Mouse (Mus musculus): ENCODE measurements around the gene Phox2b.

The Phox2b gene

DNA sequence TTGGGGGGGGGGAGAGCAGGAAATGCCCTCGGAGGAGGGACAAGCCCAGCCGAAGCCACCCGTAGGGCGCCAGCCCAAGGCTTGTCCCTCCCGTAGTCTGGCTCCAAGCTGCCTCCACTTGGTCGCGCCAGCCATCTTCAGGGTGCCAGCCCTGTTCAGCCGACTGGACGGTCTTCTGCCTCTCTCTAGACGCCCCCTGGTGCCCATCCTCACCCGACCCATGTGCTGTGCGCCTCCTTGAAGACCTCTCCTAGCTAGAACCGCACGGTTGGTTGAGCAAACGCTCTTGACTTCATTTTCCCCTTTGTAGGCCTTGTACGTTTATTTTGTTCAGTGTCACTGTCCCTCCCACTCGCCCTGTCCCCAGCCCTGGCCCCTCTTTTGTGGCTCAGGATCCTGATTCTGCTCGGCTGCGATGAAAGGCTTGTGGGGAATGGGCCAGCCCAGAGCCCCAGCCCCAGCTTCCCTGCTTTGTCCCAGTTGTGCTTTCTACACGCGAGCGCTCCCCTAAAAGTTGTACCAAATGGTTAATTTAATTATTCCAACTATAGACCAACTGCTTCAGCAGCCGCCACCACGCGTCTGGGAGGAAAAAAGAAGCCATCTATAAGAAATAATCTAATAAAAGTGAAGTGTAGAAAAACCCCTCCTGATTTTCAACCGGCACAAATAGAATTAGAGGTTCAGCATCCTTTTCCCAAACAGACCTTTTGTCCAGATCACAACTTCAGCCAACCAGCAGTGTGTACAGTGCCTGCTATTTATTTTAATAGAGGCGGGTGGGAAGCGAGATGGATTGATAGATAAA, 2.9 kb upstream of the Phox2b start:
- TF ChIP-seq NANOG (IDR thresholded peaks at IDR 0.05; ENCODE audit: borderline replicate concordance, low read length): no peak
- TF ChIP-seq CTCF (conservative IDR thresholded peaks at IDR 0.05; ENCODE audit: low read length): no peak; the same call in 1 of the 2 replicates
- no peak for TF ChIP-seq POU5F1 (IDR thresholded peaks at IDR 0.05; ENCODE audit: borderline replicate concordance, low read length)
- Histone ChIP-seq H3K36me3 (ENCODE audit: insufficient read depth, low read length) (no peaks in the 10 kb centered on the region), H3K9me3 (ENCODE audit: low read length) (peaks cover 7% of the 10 kb centered on the region), H3K27me3 (ENCODE audit: insufficient read depth, low read length) (peaks cover 97% of the 10 kb centered on the region), H3K4me1 (replicated peaks; ENCODE audit: low read depth, low read length) (peaks cover 65% of the 10 kb centered on the region), H3K4me3 (replicated peaks; ENCODE audit: low read length) (no peak overlapping the region)

DNA sequence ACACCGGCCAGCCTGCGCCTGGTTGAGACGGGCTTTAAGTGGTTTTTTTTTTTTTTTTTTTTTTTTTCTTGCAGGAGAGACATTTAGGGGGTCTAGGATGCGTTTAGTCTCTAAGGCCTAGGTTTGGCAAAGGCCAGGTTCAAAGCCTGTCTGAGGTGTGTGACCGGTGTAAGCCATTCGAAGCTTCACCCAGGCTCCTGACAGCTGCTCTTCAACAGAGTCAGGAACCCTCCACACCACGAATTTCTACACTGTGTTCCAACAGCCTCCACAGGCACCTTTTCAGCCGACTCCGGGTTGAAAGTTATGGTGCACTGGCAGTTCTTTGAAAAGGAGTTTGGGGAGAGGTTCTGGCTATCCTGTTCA, 2.3 kb upstream of the Phox2b start:
- no peak overlapping the region for H3K4me3 ChIP-seq (replicated peaks; ENCODE audit: low read length)
- TF ChIP-seq NANOG (IDR thresholded peaks at IDR 0.05; ENCODE audit: borderline replicate concordance, low read length) (no peak), POU5F1 (IDR thresholded peaks at IDR 0.05; ENCODE audit: borderline replicate concordance, low read length) (no peak), CTCF (conservative IDR thresholded peaks at IDR 0.05; ENCODE audit: low read length) (no peak)
- H3K9me3 ChIP-seq (ENCODE audit: low read length): 0 out of 2 replicates have a peak, but pooled peaks cover under 1% of the 10 kb centered on the region
- peaks cover 96% of the 10 kb centered on the region for H3K27me3 ChIP-seq (ENCODE audit: insufficient read depth, low read length)
- peaks cover 66% of the 10 kb centered on the region for H3K4me1 ChIP-seq (replicated peaks; ENCODE audit: low read depth, low read length)
- no peaks in the 10 kb centered on the region for H3K36me3 ChIP-seq (ENCODE audit: insufficient read depth, low read length)

GRCm38 (mm10) chr5:67100564-67101394, 1.7 kb upstream of the Phox2b start:
- no peak for TF ChIP-seq POU5F1 (IDR thresholded peaks at IDR 0.05; ENCODE audit: borderline replicate concordance, low read length)
- TF ChIP-seq CTCF (conservative IDR thresholded peaks at IDR 0.05; ENCODE audit: low read length): no peak
- TF ChIP-seq NANOG (IDR thresholded peaks at IDR 0.05; ENCODE audit: borderline replicate concordance, low read length): no peak
- Histone ChIP-seq H3K27me3 (ENCODE audit: insufficient read depth, low read length) (peaks cover 95% of the 10 kb centered on the region), H3K4me3 (replicated peaks; ENCODE audit: low read length) (no peak overlapping the region), H3K36me3 (ENCODE audit: insufficient read depth, low read length) (no peaks in the 10 kb centered on the region), H3K9me3 (ENCODE audit: low read length) (no peaks in the 10 kb centered on the region), H3K4me1 (replicated peaks; ENCODE audit: low read depth, low read length) (peaks cover 61% of the 10 kb centered on the region)

DNA sequence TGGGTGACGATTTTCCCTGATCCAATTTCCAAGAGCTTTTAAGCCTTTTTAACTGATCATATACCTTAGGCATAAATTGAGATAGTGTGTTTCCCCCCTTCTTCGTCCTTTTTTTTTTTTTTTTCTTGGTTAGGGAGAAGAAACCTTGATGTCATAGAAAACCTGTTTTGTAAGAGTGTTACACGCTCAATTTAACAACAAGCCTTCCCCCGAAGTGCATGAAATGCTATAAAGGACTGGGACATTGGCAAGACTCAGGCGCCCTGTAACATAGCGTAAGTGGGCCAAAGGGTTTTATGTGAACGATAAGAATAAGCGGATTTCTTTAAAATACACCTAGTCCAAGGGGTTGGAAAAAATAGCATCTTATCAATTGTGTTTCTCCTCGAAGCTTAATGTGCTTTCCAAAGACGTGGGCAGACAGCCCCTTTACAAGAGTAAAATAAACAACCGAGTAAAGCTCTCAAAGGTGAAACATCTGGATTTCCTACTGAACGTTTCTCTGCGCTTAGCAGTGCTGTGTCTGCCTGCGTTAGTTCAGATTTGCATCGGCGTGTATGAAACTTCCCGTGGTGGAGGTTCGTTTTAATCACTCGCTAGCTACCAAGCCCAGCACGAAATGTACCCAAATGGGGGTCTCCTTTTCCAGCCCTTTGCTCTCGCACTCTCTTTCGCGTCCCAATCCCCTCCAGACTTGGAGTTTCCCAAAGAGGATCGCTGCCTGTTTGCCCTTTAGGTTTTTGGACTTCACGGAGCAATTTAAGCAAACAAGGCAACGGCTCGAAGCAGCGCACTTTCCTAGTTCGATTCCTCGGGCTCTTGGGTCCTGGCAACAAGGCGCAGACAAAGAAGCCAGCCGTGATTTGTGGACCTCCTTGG, 531 bp upstream of the Phox2b start:
- Histone ChIP-seq H3K4me3 (replicated peaks; ENCODE audit: low read length) (peak overlapping the region; percentile 32; the same call in 1 of the 2 replicates), H3K27me3 (ENCODE audit: insufficient read depth, low read length) (peaks cover 98% of the 10 kb centered on the region), H3K36me3 (ENCODE audit: insufficient read depth, low read length) (no peaks in the 10 kb centered on the region), H3K9me3 (ENCODE audit: low read length) (no peaks in the 10 kb centered on the region), H3K4me1 (replicated peaks; ENCODE audit: low read depth, low read length) (peaks cover 68% of the 10 kb centered on the region)
- TF ChIP-seq CTCF (conservative IDR thresholded peaks at IDR 0.05; ENCODE audit: low read length): no peak
- no peak for TF ChIP-seq NANOG (IDR thresholded peaks at IDR 0.05; ENCODE audit: borderline replicate concordance, low read length)
- no peak for TF ChIP-seq POU5F1 (IDR thresholded peaks at IDR 0.05; ENCODE audit: borderline replicate concordance, low read length)

- Histone ChIP-seq H3K27me3 (ENCODE audit: insufficient read depth, low read length) (peaks cover 96% of the 10 kb centered on the region), H3K9me3 (ENCODE audit: low read length) (no peaks in the 10 kb centered on the region), H3K36me3 (ENCODE audit: insufficient read depth, low read length) (no peaks in the 10 kb centered on the region), H3K4me3 (replicated peaks; ENCODE audit: low read length) (no peak overlapping the region), H3K4me1 (replicated peaks; ENCODE audit: low read depth, low read length) (peaks cover 82% of the 10 kb centered on the region)
- TF ChIP-seq NANOG (IDR thresholded peaks at IDR 0.05; ENCODE audit: borderline replicate concordance, low read length) (no peak), CTCF (conservative IDR thresholded peaks at IDR 0.05; ENCODE audit: low read length) (no peak), POU5F1 (IDR thresholded peaks at IDR 0.05; ENCODE audit: borderline replicate concordance, low read length) (no peak)
Measured at GRCm38 (mm10) chr5:67098051-67098732, 909 bp downstream of the Phox2b start.

- Histone ChIP-seq H3K4me1 (replicated peaks; ENCODE audit: low read depth, low read length) (peaks cover 80% of the 10 kb centered on the region), H3K4me3 (replicated peaks; ENCODE audit: low read length) (0 out of 2 replicates have a peak overlapping the region, but pooled peaks have one; percentile 13), H3K36me3 (ENCODE audit: insufficient read depth, low read length) (no peaks in the 10 kb centered on the region), H3K27me3 (ENCODE audit: insufficient read depth, low read length) (peaks cover 93% of the 10 kb centered on the region), H3K9me3 (ENCODE audit: low read length) (no peaks in the 10 kb centered on the region)
- TF ChIP-seq CTCF (conservative IDR thresholded peaks at IDR 0.05; ENCODE audit: low read length): no peak
- no peak for TF ChIP-seq POU5F1 (IDR thresholded peaks at IDR 0.05; ENCODE audit: borderline replicate concordance, low read length)
Measured at GRCm38 (mm10) chr5:67097106-67098050, 1.7 kb downstream of the Phox2b start.

DNA sequence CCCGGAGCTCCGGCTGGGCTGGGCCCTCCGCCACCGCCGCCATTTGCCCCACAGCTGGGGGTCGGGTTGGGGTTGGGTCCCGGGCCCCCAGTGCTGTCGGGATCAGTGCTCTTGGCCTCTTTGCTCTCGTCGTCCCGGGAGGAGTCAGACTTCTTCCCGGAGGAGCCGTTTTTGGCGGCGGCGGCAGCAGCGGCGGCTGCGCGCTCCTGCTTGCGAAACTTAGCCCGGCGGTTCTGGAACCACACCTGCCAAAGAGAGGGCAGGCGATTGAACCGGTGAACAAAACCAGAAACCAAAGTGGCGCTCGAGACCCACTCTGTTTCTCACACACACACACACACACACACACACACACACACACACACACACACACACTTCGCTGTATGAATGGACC, 2.7 kb downstream of the Phox2b start:
- Histone ChIP-seq H3K4me3 (replicated peaks; ENCODE audit: low read length) (peak overlapping the region; percentile 66), H3K4me1 (replicated peaks; ENCODE audit: low read depth, low read length) (peaks cover 76% of the 10 kb centered on the region), H3K27me3 (ENCODE audit: insufficient read depth, low read length) (peaks cover 93% of the 10 kb centered on the region), H3K9me3 (ENCODE audit: low read length) (no peaks in the 10 kb centered on the region), H3K36me3 (ENCODE audit: insufficient read depth, low read length) (no peaks in the 10 kb centered on the region)
- TF ChIP-seq NANOG (IDR thresholded peaks at IDR 0.05; ENCODE audit: borderline replicate concordance, low read length) (no peak), CTCF (conservative IDR thresholded peaks at IDR 0.05; ENCODE audit: low read length) (no peak), POU5F1 (IDR thresholded peaks at IDR 0.05; ENCODE audit: borderline replicate concordance, low read length) (no peak)

Data from E14TG2a.4 (cell line).